Mouse (Mus musculus) small intestine, adult 2 months (tissue): ENCODE data around the gene Pou5f2. TPM values are rescaled to one million over a fixed set of nuclear protein-coding genes. Genes with fewer than 3 reads are reported as not detected.

Experiments
- H3K27ac ChIP-seq: fragments of 200-500 bp; 2 replicates; pipeline ENCODE4 v1.5.1; 2012; ENCODE audit warnings: low read depth, low read length, control low read depth, inconsistent platforms; ENCODE audit not compliant: insufficient read depth
- H3K27me3 ChIP-seq: fragments of 200-500 bp; 2 replicates; pipeline ENCODE4 v1.6.1; 2012; ENCODE audit warnings: mild to moderate bottlenecking, moderate library complexity, low read length, inconsistent platforms; ENCODE audit not compliant: control insufficient read depth, insufficient read depth
- H3K36me3 ChIP-seq: fragments of 200-500 bp; 2 replicates; pipeline ENCODE4 v1.6.1; 2012; ENCODE audit warnings: mild to moderate bottlenecking, low read length, control low read depth, inconsistent platforms; ENCODE audit not compliant: control insufficient read depth, insufficient read depth
- H3K4me1 ChIP-seq: fragments of 200-500 bp; 2 replicates; pipeline ENCODE4 v1.6.1; 2012; ENCODE audit warnings: low read length, inconsistent platforms, mixed read lengths; ENCODE audit not compliant: control insufficient read depth, insufficient read depth, insufficient read length
- H3K4me3 ChIP-seq: fragments of 200-500 bp; 2 replicates; pipeline ENCODE4 v1.5.1; 2012; ENCODE audit warnings: low read depth, mild to moderate bottlenecking, control low read depth, inconsistent platforms, low read length, moderate library complexity
- CTCF ChIP-seq: fragments of 200-500 bp; IDR thresholded peaks from 2 replicates; pipeline ENCODE4 v1.5.1; 2012; ENCODE audit warnings: low read depth, mild to moderate bottlenecking, control low read depth, inconsistent platforms, low read length, moderate library complexity, mixed read lengths; ENCODE audit not compliant: insufficient replicate concordance, insufficient read length; ENCODE audit errors: extremely low read depth
- POLR2A ChIP-seq: fragments of 200-500 bp; IDR thresholded peaks from 2 replicates; pipeline ENCODE4 v1.6.1; 2012; ENCODE audit warnings: low read depth, mild to moderate bottlenecking, control low read depth, inconsistent platforms, low read length, moderate library complexity
- WGBS: fragments of 180-500 bp; shearing (Covaris S2); methylation state at CpG from one replicate; pipeline ENCODE4 v1.1.7; 2018; 5-methylcytosine and 5-hydroxymethylcytosine counted together
- polyA plus RNA-seq: library from polyadenylated mRNA; depleted of rRNA; stranded (reverse); fragments of >200 nt; gene quantifications from 2 replicates; pipeline ENCODE4 v1.2.3, GENCODE M21; 2012; rRNA removed

Gene Pou5f2
- polyA plus RNA-seq, 1 experiment = 0.24 TPM

- Histone ChIP-seq H3K36me3 (peaks cover 4% of the 10 kb centered on the region; the same call in 1 of the 2 replicates), H3K27me3 (no peaks in the 10 kb centered on the region), H3K27ac (no peak overlapping the region), H3K4me3 (no peak overlapping the region), H3K4me1 (no peaks in the 10 kb centered on the region)
- TF ChIP-seq POLR2A (no peak), CTCF (no peak)
- WGBS = 78% methylated on average over 3 of the region's 3 CpGs
Measured at GRCm38 (mm10) chr13:78005344-78005743, 19.4 kb upstream of the Pou5f2 start.

- TF ChIP-seq CTCF (no peak), POLR2A (no peak)
- peaks cover 4% of the 10 kb centered on the region; the same call in 1 of the 2 replicates for H3K36me3 ChIP-seq
- H3K27ac ChIP-seq = no peak overlapping the region
- no peak overlapping the region for H3K4me3 ChIP-seq
- no peaks in the 10 kb centered on the region for H3K27me3 ChIP-seq
- 93% methylated on average over 1 of the region's 1 CpGs for WGBS
- H3K4me1 ChIP-seq = no peaks in the 10 kb centered on the region
Measured at GRCm38 (mm10) chr13:78010176-78010575, 14.5 kb upstream of the Pou5f2 start.

- no peaks in the 10 kb centered on the region for H3K4me1 ChIP-seq
- H3K4me3 ChIP-seq = no peak overlapping the region
- H3K36me3 ChIP-seq = no peaks in the 10 kb centered on the region
- 15% methylated on average over 1 of the region's 1 CpGs for WGBS
- no peaks in the 10 kb centered on the region for H3K27me3 ChIP-seq
- H3K27ac ChIP-seq = no peak overlapping the region
- TF ChIP-seq POLR2A = no peak
- TF ChIP-seq CTCF = no peak
Measured at GRCm38 (mm10) chr13:78032821-78033220, 8.1 kb downstream of the Pou5f2 start.

- H3K4me3 ChIP-seq = no peak overlapping the region
- no peaks in the 10 kb centered on the region for H3K4me1 ChIP-seq
- TF ChIP-seq POLR2A = no peak
- TF ChIP-seq CTCF = no peak
- no peak overlapping the region for H3K27ac ChIP-seq
- WGBS = 94% methylated on average over 1 of the region's 1 CpGs
- no peaks in the 10 kb centered on the region for H3K36me3 ChIP-seq
- H3K27me3 ChIP-seq = no peaks in the 10 kb centered on the region
Measured at GRCm38 (mm10) chr13:78037203-78037602, 12.5 kb downstream of the Pou5f2 start.

- no peaks in the 10 kb centered on the region for H3K27me3 ChIP-seq
- TF ChIP-seq POLR2A (no peak), CTCF (no peak)
- no peak overlapping the region for H3K27ac ChIP-seq
- H3K4me1 ChIP-seq = no peaks in the 10 kb centered on the region
- no peaks in the 10 kb centered on the region for H3K36me3 ChIP-seq
- H3K4me3 ChIP-seq = no peak overlapping the region
- 79% methylated on average over 6 of the region's 6 CpGs for WGBS
Measured at GRCm38 (mm10) chr13:78043203-78043602, 18.5 kb downstream of the Pou5f2 start.

GRCm38 (mm10) chr13:78045116-78045515 is 20.4 kb downstream of the Pou5f2 start:
- TF ChIP-seq POLR2A = no peak
- no peak for TF ChIP-seq CTCF
- 66% methylated on average over 5 of the region's 5 CpGs for WGBS
- Histone ChIP-seq H3K36me3 (no peaks in the 10 kb centered on the region), H3K27ac (no peak overlapping the region), H3K4me1 (no peaks in the 10 kb centered on the region), H3K4me3 (no peak overlapping the region), H3K27me3 (no peaks in the 10 kb centered on the region)

Other genes with a start within 250 kb of the Pou5f2 start
- 2.7 and 5.9 TPM in 2 replicates for gene Nr2f1, start 174.9 kb downstream of the Pou5f2 start, polyA plus RNA-seq